Mouse (Mus musculus): ENCODE data around the gene Zyx.

Zyx gene

DNA sequence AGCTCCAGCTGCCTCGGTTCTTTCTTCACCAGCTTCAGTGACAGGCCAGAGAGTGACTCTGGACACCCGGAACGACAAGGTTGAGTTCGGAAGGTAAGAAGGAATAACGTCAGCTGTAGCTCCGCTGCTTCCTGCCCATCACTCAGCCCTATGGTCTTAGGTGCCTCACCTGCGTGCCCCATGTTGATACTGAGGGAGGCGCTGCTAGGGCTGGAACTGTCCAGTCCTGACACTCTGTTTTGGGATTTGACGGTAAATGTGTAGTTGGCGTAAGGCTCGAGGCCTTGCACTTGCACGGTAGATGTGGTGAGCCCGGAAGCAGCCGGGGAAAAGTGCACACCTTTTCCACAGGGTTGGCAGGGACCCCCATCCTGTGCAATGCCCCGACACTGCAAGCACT lies 15.2 kb downstream of the Zyx start:
- no peak for DNase-seq (ENCODE audit: low spot score in 2 of 2)

DNA sequence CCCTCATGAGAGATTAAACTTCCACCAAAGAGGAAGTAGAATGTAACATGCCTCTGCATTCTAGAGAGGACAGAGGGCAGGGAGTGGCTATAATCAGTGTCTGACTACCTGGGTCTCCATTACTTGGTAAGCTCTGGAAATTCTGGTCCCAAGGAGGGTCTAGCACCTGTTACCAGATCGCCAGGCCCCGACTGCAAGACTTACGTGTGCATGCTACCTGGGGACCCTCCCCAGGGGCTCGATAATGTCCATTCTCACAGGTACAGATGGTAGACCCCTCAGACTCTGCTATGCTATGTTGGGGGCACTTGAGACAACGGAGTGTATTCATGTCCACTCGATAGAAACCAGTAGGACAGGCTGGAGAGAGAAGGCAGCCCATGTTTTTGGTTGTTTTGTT lies 15.8 kb downstream of the Zyx start:
- DNase-seq (ENCODE audit: low spot score in 2 of 2): no peak

DNA sequence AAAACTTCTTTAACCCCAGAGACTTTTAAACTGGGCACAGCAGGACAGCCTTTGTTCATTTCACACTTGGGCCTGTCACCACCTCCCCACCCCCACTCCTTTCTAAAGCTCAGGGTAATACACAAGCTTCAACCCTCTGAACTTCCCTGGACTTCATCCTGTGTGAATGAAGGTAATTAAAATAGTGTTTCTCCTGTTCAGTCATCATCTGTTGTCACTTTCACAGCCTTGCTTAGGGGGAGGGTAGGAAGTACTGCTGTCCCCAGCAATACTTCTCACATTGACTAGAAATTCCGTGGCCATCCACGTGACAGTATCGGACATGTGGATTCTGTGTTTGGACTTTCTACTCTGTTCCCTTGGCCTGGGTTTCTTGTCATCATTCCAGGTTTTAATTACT lies 20.4 kb downstream of the Zyx start:
- no peak for DNase-seq (ENCODE audit: low spot score in 2 of 2)

DNA sequence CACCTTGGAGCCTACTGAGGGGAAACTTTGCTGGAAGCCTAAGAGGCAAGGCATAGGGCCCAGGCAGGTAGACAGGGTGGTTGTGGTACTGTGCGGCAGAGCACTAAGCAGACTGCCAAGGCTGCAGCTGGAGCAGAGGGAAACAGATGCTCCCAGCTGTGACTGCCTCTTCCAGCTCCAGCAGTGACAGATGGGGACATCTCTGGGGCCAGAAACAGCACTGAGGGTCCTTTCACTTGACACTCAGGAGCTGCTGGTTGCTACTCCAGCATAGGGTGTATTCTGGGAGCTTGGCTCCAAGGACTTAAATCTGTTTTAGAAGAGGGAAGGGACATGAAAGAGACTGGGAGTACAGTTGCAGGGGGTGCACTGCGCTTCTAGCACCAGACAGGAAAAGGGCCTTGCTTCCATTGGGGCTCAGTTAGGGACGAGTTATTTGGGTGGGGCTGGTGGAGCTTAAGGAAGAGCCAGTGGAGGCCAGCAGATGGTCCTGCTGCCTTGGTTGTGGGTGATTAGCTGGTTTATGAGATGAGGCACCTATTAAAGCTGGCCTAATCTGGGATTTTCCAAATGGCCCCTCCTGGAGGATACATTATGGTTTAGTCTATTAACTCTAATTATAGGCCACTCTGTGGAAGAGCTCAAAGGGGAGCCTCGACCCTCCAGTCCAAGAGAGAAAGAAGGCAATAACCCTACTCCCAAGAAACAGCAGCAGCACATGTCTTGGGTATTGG lies 21.4 kb downstream of the Zyx start:
- DNase-seq (ENCODE audit: low spot score in 2 of 2): no peak

DNA sequence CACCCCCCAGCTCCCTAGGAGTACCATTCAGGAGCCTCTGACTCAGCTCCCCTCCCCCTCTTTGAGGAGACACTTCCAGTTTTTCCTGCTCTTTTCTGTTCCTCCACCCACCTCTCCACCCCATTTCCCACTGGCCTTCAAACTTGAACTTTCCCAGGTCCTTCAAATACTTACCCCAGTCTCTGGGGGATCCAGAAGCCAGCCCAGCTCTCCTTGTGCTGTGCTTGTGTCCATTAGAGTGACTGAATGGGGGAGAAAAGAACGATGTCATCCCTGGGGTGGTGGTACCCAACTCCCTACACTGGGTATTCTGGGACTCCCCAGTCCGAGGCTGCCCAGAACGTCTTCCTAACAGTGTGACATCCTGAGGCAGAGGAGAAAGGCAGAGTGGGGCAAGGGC lies 22.6 kb downstream of the Zyx start:
- DNase-seq (ENCODE audit: low spot score in 2 of 2): no peak

DNA sequence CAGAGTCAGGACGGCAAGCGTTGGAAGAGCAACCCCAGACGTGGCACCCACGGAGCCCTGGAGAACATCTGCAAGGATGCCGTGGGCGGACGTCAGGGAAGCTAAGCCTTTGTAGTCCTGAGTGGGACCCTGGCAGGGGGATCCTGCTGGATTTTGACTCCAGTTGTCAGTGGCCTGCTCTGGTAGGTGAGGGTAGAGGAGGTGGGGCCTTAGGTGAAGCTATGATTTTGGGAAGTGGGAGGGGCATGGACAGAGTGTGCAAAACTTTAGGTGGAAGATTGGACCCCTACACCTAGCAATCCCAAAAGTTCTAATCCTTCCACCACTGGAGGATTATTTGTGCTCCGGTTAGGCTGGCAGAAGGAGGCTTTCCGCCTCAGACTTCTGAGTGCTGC lies 23.0 kb downstream of the Zyx start:
- no peak for DNase-seq (ENCODE audit: low spot score in 2 of 2)

DNA sequence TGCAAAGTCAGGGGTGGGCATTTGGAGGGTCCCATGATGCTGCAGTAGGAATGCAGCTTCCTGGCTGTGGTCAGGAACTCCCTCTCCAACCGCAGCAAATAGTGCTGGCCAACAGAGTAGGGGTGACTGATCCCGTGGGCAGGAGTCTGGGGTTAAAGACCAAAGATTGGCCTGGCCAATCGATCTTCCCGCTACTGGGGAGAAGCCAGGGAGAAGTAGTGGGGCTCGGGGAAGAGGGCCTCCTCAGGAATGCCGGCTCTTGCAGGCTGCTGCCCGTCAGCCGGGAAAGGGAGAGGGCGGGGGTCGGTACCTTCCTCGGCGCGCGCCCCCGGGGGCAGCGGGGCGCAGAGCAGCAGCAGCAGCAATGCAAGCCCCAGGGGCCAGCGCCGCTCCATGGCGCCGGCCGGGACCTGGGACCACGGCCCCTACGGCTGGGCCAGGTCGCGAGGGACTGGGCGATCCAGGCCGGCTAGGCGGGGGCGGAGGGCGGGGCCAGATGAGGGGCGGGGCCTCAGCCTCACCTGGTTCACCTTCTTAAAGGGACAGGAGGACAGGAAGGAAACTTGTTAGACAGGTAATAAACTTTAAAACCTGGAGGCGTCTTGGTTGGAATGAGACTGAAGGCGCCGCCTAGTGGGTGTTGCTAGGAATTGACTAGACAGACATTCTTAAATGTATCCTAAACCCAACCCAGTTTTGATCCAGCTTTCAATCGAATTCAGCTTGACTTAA lies 23.6 kb downstream of the Zyx start, which contains the start of gene Epha1:
TSS of gene Epha1 (minus strand) at position 453 of the 732 bp plus-strand sequence.
- DNase-seq (ENCODE audit: low spot score in 2 of 2): peak in 1 of 2 experiments; percentile 67

DNA sequence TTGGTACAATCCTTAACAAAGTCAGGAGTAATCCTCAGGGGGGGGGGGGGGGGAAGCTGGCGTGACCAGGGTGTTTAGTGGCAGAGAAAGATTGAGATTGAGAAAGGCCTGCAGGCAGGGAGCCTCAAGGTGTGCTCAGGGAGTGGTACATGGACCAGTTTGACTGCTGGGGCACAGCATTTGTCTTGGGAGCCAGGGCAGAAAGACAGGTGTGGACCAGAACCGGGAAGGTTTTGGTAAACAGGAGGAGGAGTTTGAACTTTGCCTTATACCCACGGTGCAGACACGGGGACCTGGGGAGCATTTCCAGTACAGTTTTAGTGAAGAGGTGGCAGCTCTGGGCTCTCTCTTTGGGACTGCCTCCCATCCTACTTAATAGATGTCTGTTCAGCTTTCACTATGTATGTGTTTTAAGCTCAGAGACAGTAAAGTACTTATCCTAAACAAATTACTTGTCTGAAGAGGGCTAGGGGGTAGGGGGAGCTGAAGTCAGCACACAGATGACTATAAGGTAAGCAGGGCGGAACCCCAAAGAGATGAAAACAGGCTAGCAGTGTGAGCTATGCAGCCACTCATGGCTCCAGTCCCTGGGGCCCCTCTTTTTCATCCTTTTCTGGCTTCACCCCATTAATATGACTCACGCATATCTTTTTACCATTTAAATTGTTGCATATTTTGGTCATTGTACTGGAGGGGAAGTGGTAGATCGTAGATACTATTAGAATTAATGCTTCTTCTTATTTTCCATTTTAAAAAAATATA lies 24.4 kb downstream of the Zyx start:
- peak in 1 of 2 experiments; percentile 62 for DNase-seq (ENCODE audit: low spot score in 2 of 2)

DNA sequence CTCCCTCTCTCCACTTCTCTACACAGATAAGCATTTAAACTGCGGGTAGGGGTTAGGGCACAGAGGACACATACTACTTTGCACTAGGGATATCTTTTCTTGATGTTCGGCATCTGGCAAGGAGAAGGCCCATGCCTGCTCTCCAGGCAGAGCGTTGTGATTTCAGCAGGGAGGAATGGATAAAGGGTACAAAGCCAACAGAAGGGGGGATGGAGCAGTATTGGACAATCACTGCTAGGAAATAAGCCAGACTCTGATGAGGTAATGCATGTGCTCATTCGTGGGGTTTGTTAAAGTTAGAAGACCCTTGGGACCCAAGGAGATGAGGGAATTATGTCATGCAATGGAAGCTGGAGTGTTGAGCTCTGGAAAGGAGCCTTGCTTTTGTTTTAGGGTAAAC lies 25.3 kb downstream of the Zyx start:
- DNase-seq (ENCODE audit: low spot score in 2 of 2): no peak

DNA sequence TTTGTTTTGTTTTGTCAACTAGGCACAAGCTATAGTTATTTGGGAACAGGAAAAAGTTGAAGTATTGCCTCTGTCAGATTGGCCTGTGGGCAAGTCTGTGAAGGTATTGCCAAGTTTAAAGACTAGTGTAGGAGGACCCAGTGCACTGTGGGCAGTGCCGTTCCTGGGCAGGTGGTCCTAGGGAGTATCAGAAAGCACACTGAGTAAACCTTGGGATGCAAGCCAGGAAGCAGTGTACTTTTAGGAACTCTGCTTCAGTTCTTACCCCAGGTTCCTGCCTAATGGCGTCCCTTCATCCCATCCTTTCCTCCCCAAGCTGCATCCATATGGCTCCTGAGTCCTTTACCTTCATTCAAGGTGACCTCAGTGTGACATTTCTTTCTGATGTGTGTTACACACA lies 25.7 kb downstream of the Zyx start:
- no peak for DNase-seq (ENCODE audit: low spot score in 2 of 2)

DNA sequence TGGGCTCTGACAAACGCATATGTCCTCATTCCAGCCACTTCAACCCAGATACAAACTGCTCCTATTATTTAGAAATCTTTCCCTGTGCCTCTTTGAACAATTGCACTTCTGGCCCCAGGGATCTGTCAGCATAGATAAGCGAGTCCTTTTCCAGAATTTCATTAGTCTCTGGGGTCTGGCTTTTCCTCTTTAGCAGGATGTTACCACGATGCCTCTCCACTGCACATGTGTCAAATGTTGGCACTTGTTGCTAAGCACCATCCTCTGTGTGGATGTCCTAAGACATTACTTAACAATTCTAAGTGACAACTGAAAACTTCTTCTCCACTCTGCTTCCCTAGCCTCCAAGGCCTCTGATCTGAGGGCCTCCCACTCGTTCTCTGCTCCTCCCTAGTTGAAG lies 26.6 kb downstream of the Zyx start:
- DNase-seq (ENCODE audit: low spot score in 2 of 2): no peak

DNA sequence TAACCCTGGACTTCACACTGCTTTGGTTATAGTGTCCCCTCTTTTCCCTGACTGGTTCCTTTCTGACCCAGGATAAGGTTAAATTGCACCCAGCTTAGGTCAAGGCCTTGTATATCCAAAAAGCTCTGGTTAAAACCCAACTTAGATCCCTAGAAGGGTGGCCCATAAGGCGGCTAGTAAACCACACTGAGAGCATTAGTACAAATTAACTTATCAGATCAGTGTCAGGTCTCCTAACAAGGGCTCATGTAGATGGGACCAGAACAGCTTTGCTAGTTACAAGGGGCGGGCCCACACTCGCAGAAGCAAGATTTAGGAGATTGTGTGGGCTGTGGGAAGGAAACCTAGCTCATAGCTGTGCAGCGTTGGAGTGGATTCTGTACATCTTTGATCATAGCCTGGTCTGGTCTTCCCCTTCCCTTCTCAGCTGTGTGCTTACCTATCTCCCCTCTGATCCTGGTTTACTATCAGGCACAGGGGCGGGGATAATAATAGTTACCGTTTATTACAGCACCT lies 27.1 kb downstream of the Zyx start:
- DNase-seq (ENCODE audit: low spot score in 2 of 2): no peak

DNA sequence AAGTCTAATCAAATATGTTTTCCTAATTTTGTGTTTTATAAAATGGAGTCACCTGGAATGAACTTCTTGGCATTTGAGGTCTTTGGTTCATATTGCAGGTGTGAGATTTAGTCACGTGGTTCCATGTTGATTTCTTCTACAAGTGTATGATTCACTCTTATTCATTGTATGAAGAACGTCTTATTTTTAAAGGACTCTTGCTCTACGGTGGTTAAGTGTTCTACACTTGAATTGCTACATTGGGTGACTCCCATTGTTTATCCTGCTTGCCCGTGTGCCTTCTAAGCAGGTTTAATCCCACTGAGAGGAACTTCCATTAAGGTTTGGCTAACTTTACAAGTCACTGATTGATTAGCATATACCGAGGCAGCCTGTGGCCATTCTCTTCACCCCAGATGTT lies 27.9 kb downstream of the Zyx start:
- no peak for DNase-seq (ENCODE audit: low spot score in 2 of 2)

DNA sequence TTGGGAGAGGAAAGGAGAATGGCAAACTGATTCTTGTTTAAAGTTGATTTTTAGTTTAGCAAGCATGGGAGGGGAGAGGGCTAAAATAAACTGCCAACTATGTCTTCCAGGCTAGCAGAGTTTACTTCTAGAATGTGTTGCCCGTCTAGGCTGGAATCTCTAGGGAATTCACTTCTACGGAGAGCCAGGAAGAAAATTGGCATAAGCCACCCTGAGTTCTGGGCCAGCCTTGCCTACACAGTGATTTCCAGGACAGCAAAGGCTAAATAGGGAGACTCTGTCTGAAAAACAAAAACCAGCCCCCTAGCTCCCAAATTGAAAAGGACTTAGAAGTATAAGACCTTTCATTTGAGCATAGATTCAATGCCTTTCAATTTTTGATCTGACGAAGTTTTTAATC lies 30.1 kb downstream of the Zyx start:
- no peak for DNase-seq (ENCODE audit: low spot score in 2 of 2)

DNA sequence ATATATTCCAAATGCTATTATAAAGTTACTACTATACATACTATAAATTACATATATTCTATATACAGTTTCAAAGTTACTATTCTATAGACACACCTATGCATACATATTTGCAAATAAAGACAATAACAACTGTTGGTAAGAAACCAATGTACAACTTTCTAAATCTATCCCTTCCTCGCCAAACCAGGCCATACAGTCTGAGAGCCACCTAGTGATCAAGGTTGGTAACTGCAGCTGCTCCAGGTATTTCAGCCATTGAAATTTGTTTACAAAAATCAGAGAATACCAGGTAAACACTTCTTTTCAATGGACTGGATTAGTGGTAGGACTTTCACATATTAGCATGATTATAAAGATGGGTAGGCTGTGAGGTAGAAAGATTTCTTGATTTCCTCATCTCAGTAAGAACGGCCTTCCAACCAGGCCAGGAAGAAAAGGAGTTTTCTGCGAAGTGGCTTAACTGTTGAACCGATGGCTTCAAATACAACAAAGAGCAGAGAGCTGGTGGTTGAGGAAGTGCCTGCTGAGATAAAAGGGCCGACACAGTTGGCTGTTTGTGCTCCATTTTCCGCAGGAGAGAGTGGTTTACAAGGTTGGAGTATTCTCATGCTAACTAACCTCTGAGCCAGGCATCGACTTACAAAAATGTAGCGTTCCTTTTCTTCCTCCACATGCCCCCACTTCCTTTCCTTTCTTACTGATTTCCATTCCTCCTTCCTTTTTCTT lies 31.1 kb downstream of the Zyx start:
- DNase-seq (ENCODE audit: low spot score in 2 of 2): no peak

DNA sequence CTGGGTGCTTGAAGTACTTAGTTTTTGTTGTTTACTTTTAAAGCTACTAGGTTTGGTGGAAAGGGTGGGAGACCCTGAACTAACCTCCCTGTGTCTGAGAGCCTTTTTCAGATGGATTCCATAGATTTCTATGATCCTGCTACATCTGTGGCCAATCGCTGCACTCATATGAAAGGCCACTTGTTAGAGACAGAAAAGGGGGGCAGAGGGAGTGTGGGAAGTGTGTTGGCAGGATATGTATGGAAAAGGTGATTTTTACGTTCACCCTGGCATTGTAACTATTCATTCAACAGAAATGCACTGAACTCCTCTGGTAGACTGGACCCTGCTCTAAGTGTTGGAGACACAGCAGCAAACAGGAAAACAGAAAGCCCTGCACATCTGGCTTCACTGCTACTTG lies 31.8 kb downstream of the Zyx start:
- DNase-seq (ENCODE audit: low spot score in 2 of 2): no peak

DNA sequence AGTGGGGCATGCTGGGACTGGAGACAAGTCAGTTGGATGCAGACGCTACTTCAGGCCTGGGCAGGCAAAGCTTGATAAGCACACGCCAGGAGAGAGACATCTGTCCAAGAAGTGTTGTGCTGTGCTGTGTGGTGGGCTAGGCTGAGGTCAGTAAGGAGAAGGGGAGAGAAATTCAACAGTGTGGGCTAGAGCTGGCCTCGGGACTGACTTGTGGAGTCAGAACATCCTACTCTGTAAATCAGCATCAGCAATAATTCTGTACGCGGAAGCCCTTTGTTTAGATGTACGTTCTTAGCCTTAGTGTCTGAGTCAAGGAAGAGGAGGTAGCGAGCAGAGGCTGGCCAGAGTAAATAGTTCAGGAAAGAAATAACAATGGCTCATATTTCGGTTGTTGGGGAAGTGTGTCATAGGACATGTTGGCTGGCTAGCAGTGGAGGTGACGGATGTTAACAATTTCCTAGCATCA lies 32.5 kb downstream of the Zyx start:
- no peak for DNase-seq (ENCODE audit: low spot score in 2 of 2)

DNA sequence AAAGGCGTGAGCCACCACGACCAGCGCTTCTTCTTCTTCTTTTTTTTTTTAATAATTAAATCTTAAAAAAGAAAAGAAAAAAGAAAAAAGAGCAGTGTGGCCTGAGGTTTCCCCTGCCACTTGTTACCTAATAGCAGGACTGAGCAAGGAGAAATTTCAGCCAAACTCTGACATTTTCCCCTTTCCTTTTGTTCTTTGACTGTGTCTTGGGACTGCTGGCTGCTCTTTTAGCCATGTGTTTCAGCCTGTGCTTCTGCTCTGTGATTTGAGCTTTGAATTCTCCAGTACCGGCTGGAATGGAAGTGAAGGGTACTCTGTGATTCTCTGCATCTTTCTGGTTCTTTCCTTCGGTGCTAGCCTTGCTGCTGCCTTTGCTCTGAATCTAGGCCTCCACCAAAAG lies 33.9 kb downstream of the Zyx start:
- DNase-seq (ENCODE audit: low spot score in 2 of 2): no peak

DNA sequence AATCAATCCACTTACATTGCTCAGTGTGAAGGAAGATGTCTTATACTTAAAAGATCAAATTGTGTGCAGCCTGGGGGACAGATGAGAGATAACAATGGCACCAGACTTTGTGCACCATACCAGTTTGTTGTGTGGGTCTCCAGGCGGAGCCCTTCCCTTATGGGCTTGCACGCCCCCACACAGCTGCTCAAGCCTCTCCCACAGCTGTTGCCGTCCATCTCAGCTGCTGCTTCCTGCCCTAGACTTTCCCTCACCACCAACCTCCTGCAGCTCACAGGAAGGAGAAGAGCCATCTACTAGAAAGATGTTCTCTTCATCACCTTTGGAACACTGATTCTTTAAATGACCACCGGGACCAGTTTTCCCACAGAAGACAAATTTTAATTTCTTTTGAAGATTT lies 36.2 kb downstream of the Zyx start:
- no peak for DNase-seq (ENCODE audit: low spot score in 2 of 2)

DNA sequence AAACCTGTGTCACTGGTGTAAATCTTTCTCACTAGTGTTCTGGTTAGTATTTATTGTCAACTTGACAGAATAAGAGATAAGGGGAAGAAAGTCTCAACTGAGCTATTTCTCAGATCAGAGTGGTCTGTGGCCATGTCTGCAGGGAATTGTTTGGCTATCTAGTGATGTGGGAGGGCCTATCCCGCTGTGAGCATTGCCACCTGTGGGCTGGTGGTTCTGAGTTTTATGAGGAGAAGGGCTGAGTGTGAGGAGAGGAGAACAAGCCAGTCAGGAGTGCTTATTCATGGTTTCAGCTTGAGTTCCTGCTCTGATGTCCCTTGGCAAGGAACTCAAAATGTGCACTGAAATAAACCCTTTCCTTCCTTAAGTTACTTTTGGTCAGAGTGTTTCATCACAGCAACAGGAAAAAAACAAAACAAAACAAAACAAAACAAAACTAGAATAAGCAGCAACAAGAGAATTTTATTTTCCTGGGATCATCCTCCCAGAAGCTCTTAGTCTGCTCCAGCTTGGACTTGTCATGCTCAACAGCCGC lies 42.4 kb downstream of the Zyx start:
- DNase-seq (ENCODE audit: low spot score in 2 of 2): no peak
